Mouse (Mus musculus): ENCODE data around the gene Hk3. TPM values are rescaled to one million over a fixed set of nuclear protein-coding genes. Genes with fewer than 3 reads are reported as not detected.
A peak's percentile ranks its signal among the peaks of the same experiment; 100 is the strongest.

Hk3 gene
- 1.5 and 1.6 TPM in 2 replicates for polyA plus RNA-seq (2015; fragmentation: Nextera tagmentation; extraction: Ambion mirVana)

DNA sequence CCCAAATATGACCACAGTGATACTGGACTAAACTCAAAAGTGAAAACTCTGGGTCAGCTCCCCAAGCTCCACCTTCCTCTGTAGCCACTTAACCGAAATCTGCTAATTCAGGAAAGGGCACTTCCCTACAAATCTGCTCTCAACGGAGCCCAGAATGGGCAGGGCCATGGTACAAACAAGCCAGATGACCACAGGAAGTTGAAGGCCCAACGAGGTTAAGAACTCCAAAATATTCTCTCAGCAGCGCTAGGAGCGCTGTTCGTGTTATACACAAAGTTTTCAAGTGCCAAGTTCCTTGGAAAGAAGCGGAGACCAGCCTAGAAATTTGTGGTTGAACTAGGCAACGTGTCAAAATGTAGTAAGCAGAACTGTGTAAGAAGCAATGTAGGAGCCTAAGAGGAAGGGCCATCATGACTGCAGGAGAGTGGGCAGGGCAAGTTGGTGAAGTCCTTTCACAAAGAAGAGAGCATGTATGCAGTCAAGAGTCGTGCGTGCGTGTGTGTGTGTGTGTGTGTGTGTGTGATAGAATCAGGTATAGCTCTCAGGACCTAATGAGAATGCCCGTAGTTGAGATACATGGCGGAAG lies at the start of gene Hk3:
Gene Hk3 (minus strand): TSS at position 192 of the 586 bp plus-strand sequence.
- Histone ChIP-seq H3K9ac (ENCODE audit: low read depth, low read length) (no peak within 1 kb of the TSS), H3K4me2 (ENCODE audit: low read depth, low read length) (no peak within 1 kb of the TSS), H3K4me3 (ENCODE audit: low read length) (no peak within 1 kb of the TSS), H3K27ac (ENCODE audit: low read length) (no peak within 1 kb of the TSS), H3K9me3 (ENCODE audit: control insufficient read depth, low read length) (no peaks in the 10 kb centered on the region), H3K36me3 (ENCODE audit: control insufficient read depth, insufficient read depth, low read length) (no peaks in the 10 kb centered on the region), H3K27me3 (replicated peaks; ENCODE audit: control insufficient read depth, insufficient read depth, low read length) (no peaks in the 10 kb centered on the region), H3K4me1 (ENCODE audit: control insufficient read depth, insufficient read depth, low read length) (0 out of 2 replicates have a peak, but pooled peaks cover 6% of the 10 kb centered on the region)
- 79% methylated on average over 13 of the region's 13 CpGs for WGBS
- ATAC-seq, result no peak

DNA sequence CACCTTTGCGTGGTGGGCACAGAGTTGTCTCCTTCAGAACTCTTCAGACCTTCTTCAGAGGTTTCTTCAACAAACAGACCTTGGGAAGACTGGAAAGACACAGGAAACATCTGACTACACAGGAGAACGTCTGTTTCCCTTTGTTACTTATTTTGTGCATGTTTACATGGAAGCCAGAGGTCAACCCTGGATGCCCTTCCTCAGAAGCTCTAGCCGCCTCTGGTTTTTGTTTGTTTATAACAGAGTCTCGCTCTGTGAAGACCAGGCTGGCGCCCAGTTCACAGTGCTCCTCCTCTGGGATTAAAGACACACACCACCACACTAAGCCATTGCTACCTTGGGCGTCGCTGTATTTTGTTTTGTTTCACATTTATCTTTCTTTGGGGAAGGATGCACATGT lies 48.5 kb upstream of the Hk3 start:
- no peaks in the 10 kb centered on the region for H3K4me1 ChIP-seq (ENCODE audit: control insufficient read depth, insufficient read depth, low read length)
- WGBS, result 47% methylated on average over 7 of the region's 7 CpGs
- no peak for ATAC-seq
- H3K27me3 ChIP-seq (replicated peaks; ENCODE audit: control insufficient read depth, insufficient read depth, low read length), result no peaks in the 10 kb centered on the region
- no peak overlapping the region for H3K4me2 ChIP-seq (ENCODE audit: low read depth, low read length)
- H3K4me3 ChIP-seq (ENCODE audit: low read length), result no peak overlapping the region
- H3K36me3 ChIP-seq (ENCODE audit: control insufficient read depth, insufficient read depth, low read length), result no peaks in the 10 kb centered on the region
- no peaks in the 10 kb centered on the region for H3K9me3 ChIP-seq (ENCODE audit: control insufficient read depth, low read length)
- no peak overlapping the region for H3K27ac ChIP-seq (ENCODE audit: low read length)
- no peak overlapping the region for H3K9ac ChIP-seq (ENCODE audit: low read depth, low read length)

DNA sequence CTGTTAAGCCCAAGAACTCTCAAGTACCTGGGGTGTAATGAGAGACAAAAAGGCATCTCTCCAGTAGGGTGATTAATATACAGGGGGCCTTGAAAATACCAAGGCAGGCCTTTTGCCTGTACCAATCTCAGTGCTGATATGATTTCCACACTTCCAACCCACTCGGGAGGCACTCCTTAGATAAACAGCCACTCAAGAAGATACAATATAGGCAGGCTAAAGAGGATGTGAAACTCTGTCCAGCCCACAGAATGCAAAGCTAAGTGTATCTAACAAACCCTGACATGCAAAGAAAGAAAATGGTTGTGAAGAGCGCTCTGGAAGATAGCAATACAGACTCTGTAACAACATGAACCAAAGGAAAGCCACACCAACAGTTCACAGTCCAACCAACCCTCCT lies 42.1 kb upstream of the Hk3 start:
- Histone ChIP-seq H3K4me2 (ENCODE audit: low read depth, low read length) (no peak overlapping the region), H3K9me3 (ENCODE audit: control insufficient read depth, low read length) (no peaks in the 10 kb centered on the region), H3K9ac (ENCODE audit: low read depth, low read length) (no peak overlapping the region), H3K36me3 (ENCODE audit: control insufficient read depth, insufficient read depth, low read length) (0 out of 2 replicates have a peak, but pooled peaks cover under 1% of the 10 kb centered on the region), H3K27ac (ENCODE audit: low read length) (no peak overlapping the region), H3K4me1 (ENCODE audit: control insufficient read depth, insufficient read depth, low read length) (no peaks in the 10 kb centered on the region), H3K4me3 (ENCODE audit: low read length) (no peak overlapping the region), H3K27me3 (replicated peaks; ENCODE audit: control insufficient read depth, insufficient read depth, low read length) (no peaks in the 10 kb centered on the region)
- no peak for ATAC-seq
- 86% methylated on average over 2 of the region's 2 CpGs for WGBS

DNA sequence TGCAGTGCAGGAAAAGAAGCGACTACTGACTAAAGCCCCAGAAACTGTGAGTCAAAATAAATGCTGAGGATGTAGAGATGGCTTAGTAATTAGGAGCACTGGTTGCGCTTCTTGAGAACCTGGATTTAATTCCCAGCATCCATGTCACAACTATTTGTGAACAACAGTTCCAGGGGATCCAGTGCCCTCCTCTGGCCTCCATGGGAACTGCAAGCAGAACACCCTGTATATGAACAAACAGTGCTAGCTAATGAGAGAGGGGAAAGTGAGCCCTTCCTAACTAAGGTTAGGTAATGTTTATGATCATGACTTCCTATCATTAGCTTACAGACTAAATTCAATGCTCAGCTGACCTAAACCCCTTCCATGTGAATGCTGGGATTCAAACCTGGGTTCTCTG lies 36.9 kb upstream of the Hk3 start:
- 96% methylated on average over 2 of the region's 2 CpGs for WGBS
- H3K4me2 ChIP-seq (ENCODE audit: low read depth, low read length), result no peak overlapping the region
- H3K4me3 ChIP-seq (ENCODE audit: low read length), result no peak overlapping the region
- no peak for ATAC-seq
- H3K36me3 ChIP-seq (ENCODE audit: control insufficient read depth, insufficient read depth, low read length), result peaks cover 7% of the 10 kb centered on the region; the same call in 1 of the 2 replicates
- no peak overlapping the region for H3K9ac ChIP-seq (ENCODE audit: low read depth, low read length)
- H3K27me3 ChIP-seq (replicated peaks; ENCODE audit: control insufficient read depth, insufficient read depth, low read length), result no peaks in the 10 kb centered on the region
- no peak overlapping the region for H3K27ac ChIP-seq (ENCODE audit: low read length)
- no peaks in the 10 kb centered on the region for H3K4me1 ChIP-seq (ENCODE audit: control insufficient read depth, insufficient read depth, low read length)
- H3K9me3 ChIP-seq (ENCODE audit: control insufficient read depth, low read length), result no peaks in the 10 kb centered on the region

DNA sequence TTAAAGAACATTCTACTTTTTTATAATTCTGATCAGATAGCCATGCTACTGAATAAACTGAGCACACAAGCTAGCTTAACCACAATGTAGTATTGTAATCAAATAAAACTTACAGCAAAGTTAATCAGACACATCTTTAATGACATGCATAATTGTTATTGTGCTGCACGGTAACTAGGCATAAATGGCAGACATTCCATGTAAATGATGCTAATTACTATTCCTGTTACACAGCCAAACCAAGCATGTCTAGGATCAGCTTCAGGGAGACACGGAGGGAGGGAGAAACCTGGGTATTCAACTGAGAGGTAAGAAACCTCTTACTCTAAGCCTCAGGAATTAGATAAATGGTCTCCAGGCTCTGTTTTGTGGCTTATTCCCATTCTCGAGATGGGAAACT lies 26.5 kb upstream of the Hk3 start:
- 83% methylated on average over 3 of the region's 3 CpGs for WGBS
- no peak for ATAC-seq
- no peaks in the 10 kb centered on the region for H3K27me3 ChIP-seq (replicated peaks; ENCODE audit: control insufficient read depth, insufficient read depth, low read length)
- H3K9ac ChIP-seq (ENCODE audit: low read depth, low read length), result no peak overlapping the region
- H3K4me3 ChIP-seq (ENCODE audit: low read length), result no peak overlapping the region
- no peaks in the 10 kb centered on the region for H3K9me3 ChIP-seq (ENCODE audit: control insufficient read depth, low read length)
- no peaks in the 10 kb centered on the region for H3K4me1 ChIP-seq (ENCODE audit: control insufficient read depth, insufficient read depth, low read length)
- no peak overlapping the region for H3K4me2 ChIP-seq (ENCODE audit: low read depth, low read length)
- H3K27ac ChIP-seq (ENCODE audit: low read length), result no peak overlapping the region
- 0 out of 2 replicates have a peak, but pooled peaks cover 4% of the 10 kb centered on the region for H3K36me3 ChIP-seq (ENCODE audit: control insufficient read depth, insufficient read depth, low read length)

DNA sequence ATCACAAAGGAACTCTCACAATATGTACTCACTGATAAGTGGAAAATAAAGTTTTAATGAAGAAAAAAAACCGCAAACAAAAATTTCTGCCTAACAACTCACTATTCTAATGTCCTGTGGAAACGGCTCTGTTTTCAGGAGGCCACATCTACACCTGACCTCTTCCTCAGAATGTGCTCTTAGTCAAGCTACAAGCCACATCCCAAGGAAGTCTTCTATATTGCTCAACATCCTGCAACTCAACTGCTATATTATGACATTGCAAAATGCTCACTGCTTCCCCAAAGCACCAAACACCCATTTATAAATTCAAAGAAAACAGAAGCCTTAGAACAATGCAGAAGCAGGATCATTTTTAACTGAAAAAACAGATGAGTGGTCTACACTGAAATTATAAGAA lies 18.8 kb upstream of the Hk3 start:
- H3K9ac ChIP-seq (ENCODE audit: low read depth, low read length), result no peak overlapping the region
- H3K4me1 ChIP-seq (ENCODE audit: control insufficient read depth, insufficient read depth, low read length), result no peaks in the 10 kb centered on the region
- no peaks in the 10 kb centered on the region for H3K27me3 ChIP-seq (replicated peaks; ENCODE audit: control insufficient read depth, insufficient read depth, low read length)
- no peak for ATAC-seq
- WGBS, result 97% methylated on average over 2 of the region's 2 CpGs
- no peak overlapping the region for H3K4me2 ChIP-seq (ENCODE audit: low read depth, low read length)
- no peaks in the 10 kb centered on the region for H3K9me3 ChIP-seq (ENCODE audit: control insufficient read depth, low read length)
- no peak overlapping the region for H3K27ac ChIP-seq (ENCODE audit: low read length)
- no peaks in the 10 kb centered on the region for H3K36me3 ChIP-seq (ENCODE audit: control insufficient read depth, insufficient read depth, low read length)
- H3K4me3 ChIP-seq (ENCODE audit: low read length), result no peak overlapping the region

DNA sequence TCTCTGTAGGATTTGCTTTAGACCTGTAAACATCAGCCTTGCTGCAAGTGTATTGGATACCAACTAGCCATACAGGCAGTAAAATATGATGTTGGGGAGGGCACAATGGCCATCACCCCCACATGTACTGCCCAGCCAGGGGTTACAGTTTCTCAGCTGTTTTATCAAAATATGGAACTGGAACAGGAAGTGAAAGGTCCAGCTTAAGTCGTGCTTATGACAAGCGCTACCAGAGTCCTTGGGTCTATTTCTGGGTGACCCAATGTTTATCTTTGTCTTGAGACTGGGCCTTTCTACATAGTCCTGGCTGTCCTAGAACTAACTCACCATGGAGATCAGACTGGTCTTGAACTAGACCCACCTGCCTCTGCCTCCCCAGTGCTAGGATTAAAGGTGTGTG lies 3.0 kb upstream of the Hk3 start:
- WGBS, result 85% methylated on average over 2 of the region's 2 CpGs
- no peaks in the 10 kb centered on the region for H3K36me3 ChIP-seq (ENCODE audit: control insufficient read depth, insufficient read depth, low read length)
- no peak overlapping the region for H3K27ac ChIP-seq (ENCODE audit: low read length)
- H3K27me3 ChIP-seq (replicated peaks; ENCODE audit: control insufficient read depth, insufficient read depth, low read length), result no peaks in the 10 kb centered on the region
- H3K4me2 ChIP-seq (ENCODE audit: low read depth, low read length), result no peak overlapping the region
- no peak for ATAC-seq
- H3K4me1 ChIP-seq (ENCODE audit: control insufficient read depth, insufficient read depth, low read length), result 0 out of 2 replicates have a peak, but pooled peaks cover 6% of the 10 kb centered on the region
- H3K9ac ChIP-seq (ENCODE audit: low read depth, low read length), result no peak overlapping the region
- no peak overlapping the region for H3K4me3 ChIP-seq (ENCODE audit: low read length)
- H3K9me3 ChIP-seq (ENCODE audit: control insufficient read depth, low read length), result no peaks in the 10 kb centered on the region

DNA sequence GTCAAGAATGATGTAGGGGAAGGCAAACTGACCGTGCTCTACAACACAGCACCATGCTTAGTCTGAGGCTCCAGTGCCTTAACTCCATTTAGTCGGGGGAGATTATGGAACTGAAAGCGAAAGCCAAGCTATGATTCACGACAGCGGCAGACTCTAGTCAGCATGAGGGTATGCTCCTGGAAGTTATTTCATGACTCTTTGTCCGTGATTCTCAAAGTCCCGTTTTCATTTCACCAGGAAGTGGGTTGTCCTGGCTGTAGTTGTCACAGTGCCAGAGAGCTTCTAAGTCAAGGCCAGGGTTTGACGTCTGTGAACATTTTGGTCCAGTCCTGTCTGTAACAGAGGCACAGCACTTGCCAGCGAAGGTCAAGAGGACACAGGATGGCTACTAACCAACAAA lies 1.5 kb upstream of the Hk3 start:
- no peak for ATAC-seq
- H3K4me2 ChIP-seq (ENCODE audit: low read depth, low read length), result peak overlapping the region; percentile 12; the same call in 1 of the 2 replicates
- H3K36me3 ChIP-seq (ENCODE audit: control insufficient read depth, insufficient read depth, low read length), result no peaks in the 10 kb centered on the region
- no peaks in the 10 kb centered on the region for H3K9me3 ChIP-seq (ENCODE audit: control insufficient read depth, low read length)
- H3K27me3 ChIP-seq (replicated peaks; ENCODE audit: control insufficient read depth, insufficient read depth, low read length), result no peaks in the 10 kb centered on the region
- H3K27ac ChIP-seq (ENCODE audit: low read length), result no peak overlapping the region
- H3K4me3 ChIP-seq (ENCODE audit: low read length), result no peak overlapping the region
- WGBS, result 64% methylated on average over 9 of the region's 9 CpGs
- no peak overlapping the region for H3K9ac ChIP-seq (ENCODE audit: low read depth, low read length)
- 0 out of 2 replicates have a peak, but pooled peaks cover 6% of the 10 kb centered on the region for H3K4me1 ChIP-seq (ENCODE audit: control insufficient read depth, insufficient read depth, low read length)

DNA sequence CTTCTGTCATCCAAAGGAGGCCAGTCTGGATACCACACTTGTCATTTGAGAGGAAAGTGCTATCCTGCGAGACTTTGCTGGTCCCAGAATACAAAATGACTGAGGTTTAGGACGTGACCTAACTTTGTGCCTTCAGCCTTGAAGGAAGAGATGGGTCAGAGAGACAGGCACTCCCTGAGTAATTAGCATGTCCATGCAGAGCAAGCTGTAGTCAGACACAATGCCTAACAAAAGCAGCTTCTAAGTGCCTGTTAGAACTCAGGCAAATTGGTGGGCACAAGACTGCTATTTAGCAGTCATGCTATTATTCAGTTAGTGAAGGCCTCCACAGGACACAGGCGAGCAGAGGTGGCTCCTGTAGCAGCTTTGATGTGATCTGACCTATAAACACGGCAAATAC lies 1.1 kb upstream of the Hk3 start:
- H3K27ac ChIP-seq (ENCODE audit: low read length), result no peak overlapping the region
- 0 out of 2 replicates have a peak, but pooled peaks cover 6% of the 10 kb centered on the region for H3K4me1 ChIP-seq (ENCODE audit: control insufficient read depth, insufficient read depth, low read length)
- no peaks in the 10 kb centered on the region for H3K9me3 ChIP-seq (ENCODE audit: control insufficient read depth, low read length)
- no peak overlapping the region for H3K4me3 ChIP-seq (ENCODE audit: low read length)
- no peak overlapping the region for H3K4me2 ChIP-seq (ENCODE audit: low read depth, low read length)
- no peak overlapping the region for H3K9ac ChIP-seq (ENCODE audit: low read depth, low read length)
- no peaks in the 10 kb centered on the region for H3K36me3 ChIP-seq (ENCODE audit: control insufficient read depth, insufficient read depth, low read length)
- no peak for ATAC-seq
- 62% methylated on average over 4 of the region's 4 CpGs for WGBS
- no peaks in the 10 kb centered on the region for H3K27me3 ChIP-seq (replicated peaks; ENCODE audit: control insufficient read depth, insufficient read depth, low read length)

DNA sequence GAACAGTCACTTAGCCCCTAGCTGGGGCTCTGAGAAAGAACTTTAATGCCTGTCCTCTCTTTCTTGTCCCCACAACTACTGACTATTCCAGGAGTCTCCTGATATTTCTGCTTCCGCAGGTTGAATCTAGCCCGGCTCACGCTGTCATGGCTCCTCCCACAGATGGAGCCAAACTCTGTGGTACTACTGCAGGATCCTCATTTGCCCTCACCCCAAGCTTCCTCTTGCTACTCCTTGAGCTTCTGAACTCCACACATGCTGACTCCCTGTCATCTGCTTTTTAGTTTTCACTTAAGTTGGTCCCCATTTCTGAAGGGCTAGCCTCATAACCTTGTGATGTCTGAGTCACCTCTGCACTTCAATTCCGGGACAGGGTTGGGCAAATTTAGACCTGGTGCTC lies 1.1 kb downstream of the Hk3 start:
- no peaks in the 10 kb centered on the region for H3K36me3 ChIP-seq (ENCODE audit: control insufficient read depth, insufficient read depth, low read length)
- no peaks in the 10 kb centered on the region for H3K9me3 ChIP-seq (ENCODE audit: control insufficient read depth, low read length)
- no peak overlapping the region for H3K9ac ChIP-seq (ENCODE audit: low read depth, low read length)
- H3K4me2 ChIP-seq (ENCODE audit: low read depth, low read length), result no peak overlapping the region
- 0 out of 2 replicates have a peak, but pooled peaks cover 6% of the 10 kb centered on the region for H3K4me1 ChIP-seq (ENCODE audit: control insufficient read depth, insufficient read depth, low read length)
- H3K27ac ChIP-seq (ENCODE audit: low read length), result no peak overlapping the region
- ATAC-seq, result no peak
- 86% methylated on average over 4 of the region's 4 CpGs for WGBS
- no peak overlapping the region for H3K4me3 ChIP-seq (ENCODE audit: low read length)
- H3K27me3 ChIP-seq (replicated peaks; ENCODE audit: control insufficient read depth, insufficient read depth, low read length), result no peaks in the 10 kb centered on the region
